Mouse (Mus musculus) central nervous system, embryonic 11.5 days (tissue): Measurements from ENCODE around the gene Olfr390. TPM values are rescaled to one million over a fixed set of nuclear protein-coding genes. Genes with fewer than 3 reads are reported as not detected.

Experiments used
- polyA plus RNA-seq: library from polyadenylated mRNA; depleted of rRNA; stranded (reverse); fragments of >200 nt; gene quantifications from 2 replicates; pipeline ENCODE4 v1.2.3, GENCODE M21; 2012; rRNA removed

The Olfr390 gene
- not detected in 2 replicates for polyA plus RNA-seq

DNA sequence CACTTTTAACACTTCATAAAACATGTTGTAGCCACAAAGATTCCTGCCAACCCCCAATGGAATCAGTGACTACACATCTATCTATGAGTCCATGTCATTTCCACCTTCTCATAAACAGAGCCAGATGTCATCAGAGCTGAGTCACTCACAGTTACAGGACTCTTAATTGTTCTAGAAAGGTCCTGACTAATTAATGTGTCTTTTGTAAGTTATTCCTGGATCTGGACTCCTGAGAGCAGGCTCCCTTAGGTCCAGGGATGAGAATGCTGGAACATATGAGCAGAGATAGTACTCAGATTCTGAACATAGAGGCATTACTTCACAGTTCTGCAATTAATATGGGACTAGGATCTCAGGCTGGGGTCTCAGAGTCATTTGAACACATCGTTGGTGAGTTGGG, at the start of gene Olfr390:
Gene Olfr390 (plus strand): TSS at position 301 of the 400 bp plus-strand sequence.

DNA sequence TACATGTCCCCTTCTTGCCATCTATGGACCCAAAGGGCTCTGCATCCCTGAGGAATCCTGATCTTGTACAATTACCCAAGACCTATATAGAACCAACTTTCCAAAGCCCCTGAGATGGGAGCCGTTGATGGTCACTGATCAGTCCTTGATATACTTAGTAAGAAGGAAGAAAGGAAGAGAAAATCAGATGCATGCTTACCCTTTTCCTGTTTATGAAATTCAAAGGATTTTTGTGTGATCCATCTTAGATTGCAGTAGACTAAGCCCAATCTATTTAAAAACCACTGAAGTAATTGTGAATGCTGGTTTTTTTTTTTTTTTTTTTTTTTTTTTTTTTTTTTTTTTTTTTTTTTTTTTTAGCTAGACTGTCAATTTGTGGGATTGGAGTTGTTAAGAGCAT, 2.2 kb upstream of the Olfr390 start, which contains the start of gene Olfr389:
Gene Olfr389 (minus strand): TSS at position 101 of the 400 bp plus-strand sequence.

DNA sequence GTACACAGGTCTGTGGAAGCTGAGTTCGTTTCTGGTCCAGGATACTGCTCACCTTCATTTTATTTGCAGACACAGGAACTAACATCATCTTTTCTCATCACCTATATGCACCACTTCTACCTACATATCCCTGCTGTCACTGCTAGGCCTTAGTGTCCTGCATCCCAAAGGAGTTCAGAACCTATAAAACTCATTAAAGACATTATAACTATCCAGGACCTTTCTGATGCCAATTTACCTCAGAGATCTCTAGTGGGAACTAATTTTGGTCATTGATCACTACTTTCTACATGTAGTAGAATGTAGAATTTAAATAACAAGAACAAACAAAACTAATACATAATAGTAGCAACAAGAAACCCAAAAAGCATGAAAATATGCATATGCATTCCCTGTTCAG, 20.2 kb downstream of the Olfr390 start, which contains the start of gene Olfr391-ps:
Gene Olfr391-ps (minus strand): TSS at position 101 of the 400 bp plus-strand sequence.

DNA sequence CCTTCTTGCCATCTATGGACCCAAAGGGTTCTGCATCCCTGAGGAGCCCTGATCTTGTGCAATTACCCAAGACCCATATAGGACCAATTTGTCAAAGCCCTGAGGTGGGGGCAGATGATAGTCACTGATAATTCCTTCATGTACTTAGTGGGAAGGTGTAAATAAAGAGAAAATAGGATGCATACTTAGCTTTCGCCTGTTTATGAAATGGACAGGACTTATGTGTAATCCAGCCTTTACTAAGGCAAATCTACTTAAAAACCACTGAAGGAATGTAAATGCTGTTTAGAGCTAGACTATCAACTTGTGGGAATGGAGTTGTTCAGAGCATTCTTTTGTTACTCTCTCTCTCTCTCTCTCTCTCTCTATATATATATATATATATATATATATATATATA, 34.2 kb downstream of the Olfr390 start, which contains the start of gene Olfr392:
Gene Olfr392 (minus strand): TSS at position 101 of the 400 bp plus-strand sequence.

Other genes starting within 250 kb of the Olfr390 start
- not detected in 2 replicates for gene Olfr385, start 190.0 kb upstream of the Olfr390 start, polyA plus RNA-seq
- gene Olfr384, start 184.4 kb upstream of the Olfr390 start, polyA plus RNA-seq = not detected in 2 replicates
- not detected in 2 replicates for gene Zfp735, start 94.2 kb upstream of the Olfr390 start, polyA plus RNA-seq
- not detected in 2 replicates for gene Olfr389, start 2.3 kb upstream of the Olfr390 start, polyA plus RNA-seq
- not detected in 2 replicates for gene Olfr391-ps, start 20.1 kb downstream of the Olfr390 start, polyA plus RNA-seq
- not detected in 2 replicates for gene Olfr392, start 34.1 kb downstream of the Olfr390 start, polyA plus RNA-seq
- gene Olfr393, start 68.5 kb downstream of the Olfr390 start, polyA plus RNA-seq = not detected in 2 replicates
- not detected in 2 replicates for gene Olfr394, start 107.8 kb downstream of the Olfr390 start, polyA plus RNA-seq
- gene Olfr395, start 126.3 kb downstream of the Olfr390 start, polyA plus RNA-seq = not detected in 2 replicates
- not detected in 2 replicates for gene Olfr23, start 153.7 kb downstream of the Olfr390 start, polyA plus RNA-seq
- not detected in 2 replicates for gene Olfr397, start 177.9 kb downstream of the Olfr390 start, polyA plus RNA-seq
- not detected in 2 replicates for gene Olfr398, start 207.4 kb downstream of the Olfr390 start, polyA plus RNA-seq